Mouse (Mus musculus): Measurements from ENCODE around the gene Tubb4b. TPM values are rescaled to one million over a fixed set of nuclear protein-coding genes. Genes with fewer than 3 reads are reported as not detected.

The Tubb4b gene
- polyA plus RNA-seq, 1 experiment, result 537 TPM

- Histone ChIP-seq H3K4me3 (ENCODE audit: insufficient read depth, low read length) (no peak overlapping the region), H3K27ac (ENCODE audit: insufficient read depth, low read length) (no peak overlapping the region), H3K4me1 (ENCODE audit: control insufficient read depth, insufficient read depth, low read length) (no peaks in the 10 kb centered on the region)
- TF ChIP-seq CTCF (IDR thresholded peaks at IDR 0.05; ENCODE audit: extremely low read depth, insufficient read depth, low read length), result no peak
- TF ChIP-seq POLR2A (IDR thresholded peaks at IDR 0.05; ENCODE audit: extremely low read depth, insufficient read depth, low read length), result no peak
Measured at GRCm38 (mm10) chr2:25217666-25218065, 6.8 kb downstream of the Tubb4b start.

GRCm38 (mm10) chr2:25214444-25214843, 10.1 kb downstream of the Tubb4b start, which contains the start of gene Stpg3:
Gene Stpg3 (minus strand): TSS chr2:25214637.
- no peak within 1 kb of the TSS for H3K4me3 ChIP-seq (ENCODE audit: insufficient read depth, low read length)
- H3K27ac ChIP-seq (ENCODE audit: insufficient read depth, low read length), result no peak within 1 kb of the TSS
- TF ChIP-seq POLR2A (IDR thresholded peaks at IDR 0.05; ENCODE audit: extremely low read depth, insufficient read depth, low read length) (no peak), CTCF (IDR thresholded peaks at IDR 0.05; ENCODE audit: extremely low read depth, insufficient read depth, low read length) (no peak)
- H3K4me1 ChIP-seq (ENCODE audit: control insufficient read depth, insufficient read depth, low read length), result peaks cover 5% of the 10 kb centered on the region; the same call in 1 of the 2 replicates

GRCm38 (mm10) chr2:25213266-25213865, 11.1 kb downstream of the Tubb4b start:
- Histone ChIP-seq H3K4me3 (ENCODE audit: insufficient read depth, low read length) (no peak overlapping the region), H3K27ac (ENCODE audit: insufficient read depth, low read length) (no peak overlapping the region), H3K4me1 (ENCODE audit: control insufficient read depth, insufficient read depth, low read length) (peaks cover 8% of the 10 kb centered on the region; the same call in 1 of the 2 replicates)
- TF ChIP-seq CTCF (IDR thresholded peaks at IDR 0.05; ENCODE audit: extremely low read depth, insufficient read depth, low read length), result no peak
- TF ChIP-seq POLR2A (IDR thresholded peaks at IDR 0.05; ENCODE audit: extremely low read depth, insufficient read depth, low read length), result no peak

- Histone ChIP-seq H3K4me3 (ENCODE audit: insufficient read depth, low read length) (peak within 1 kb of the TSS; percentile 99), H3K4me1 (ENCODE audit: control insufficient read depth, insufficient read depth, low read length) (peaks cover 8% of the 10 kb centered on the region; the same call in 1 of the 2 replicates), H3K27ac (ENCODE audit: insufficient read depth, low read length) (peak within 1 kb of the TSS; percentile 75)
- TF ChIP-seq POLR2A (IDR thresholded peaks at IDR 0.05; ENCODE audit: extremely low read depth, insufficient read depth, low read length) (peak; percentile 60; the same call in 1 of the 2 replicates), CTCF (IDR thresholded peaks at IDR 0.05; ENCODE audit: extremely low read depth, insufficient read depth, low read length) (no peak)
Measured at GRCm38 (mm10) chr2:25211121-25211670, 13.3 kb downstream of the Tubb4b start, which contains the start of gene Nelfb. Gene Nelfb (minus strand): TSS chr2:25211489.

- H3K4me1 ChIP-seq (ENCODE audit: control insufficient read depth, insufficient read depth, low read length), result peaks cover 8% of the 10 kb centered on the region; the same call in 1 of the 2 replicates
- TF ChIP-seq CTCF (IDR thresholded peaks at IDR 0.05; ENCODE audit: extremely low read depth, insufficient read depth, low read length) (no peak), POLR2A (IDR thresholded peaks at IDR 0.05; ENCODE audit: extremely low read depth, insufficient read depth, low read length) (peak; percentile 17; the same call in 1 of the 2 replicates)
- peak overlapping the region; percentile 75 for H3K27ac ChIP-seq (ENCODE audit: insufficient read depth, low read length)
- peak overlapping the region; percentile 99 for H3K4me3 ChIP-seq (ENCODE audit: insufficient read depth, low read length)
Measured at GRCm38 (mm10) chr2:25210686-25211085, 13.8 kb downstream of the Tubb4b start.

- Histone ChIP-seq H3K4me1 (ENCODE audit: control insufficient read depth, insufficient read depth, low read length) (peaks cover 8% of the 10 kb centered on the region; the same call in 1 of the 2 replicates), H3K4me3 (ENCODE audit: insufficient read depth, low read length) (no peak overlapping the region), H3K27ac (ENCODE audit: insufficient read depth, low read length) (no peak overlapping the region)
- TF ChIP-seq POLR2A (IDR thresholded peaks at IDR 0.05; ENCODE audit: extremely low read depth, insufficient read depth, low read length) (no peak), CTCF (IDR thresholded peaks at IDR 0.05; ENCODE audit: extremely low read depth, insufficient read depth, low read length) (no peak)
Measured at GRCm38 (mm10) chr2:25207593-25207992, 16.9 kb downstream of the Tubb4b start.

- Histone ChIP-seq H3K27ac (ENCODE audit: insufficient read depth, low read length) (no peak overlapping the region), H3K4me1 (ENCODE audit: control insufficient read depth, insufficient read depth, low read length) (no peaks in the 10 kb centered on the region), H3K4me3 (ENCODE audit: insufficient read depth, low read length) (no peak overlapping the region)
- TF ChIP-seq POLR2A (IDR thresholded peaks at IDR 0.05; ENCODE audit: extremely low read depth, insufficient read depth, low read length), result no peak
- no peak for TF ChIP-seq CTCF (IDR thresholded peaks at IDR 0.05; ENCODE audit: extremely low read depth, insufficient read depth, low read length)
Measured at GRCm38 (mm10) chr2:25203631-25204214, 20.8 kb downstream of the Tubb4b start.

- TF ChIP-seq CTCF (IDR thresholded peaks at IDR 0.05; ENCODE audit: extremely low read depth, insufficient read depth, low read length), result no peak
- Histone ChIP-seq H3K4me1 (ENCODE audit: control insufficient read depth, insufficient read depth, low read length) (no peaks in the 10 kb centered on the region), H3K4me3 (ENCODE audit: insufficient read depth, low read length) (no peak overlapping the region), H3K27ac (ENCODE audit: insufficient read depth, low read length) (no peak overlapping the region)
Measured at GRCm38 (mm10) chr2:25200631-25201030, 23.9 kb downstream of the Tubb4b start.

GRCm38 (mm10) chr2:25197946-25198345, 26.6 kb downstream of the Tubb4b start:
- Histone ChIP-seq H3K4me1 (ENCODE audit: control insufficient read depth, insufficient read depth, low read length) (no peaks in the 10 kb centered on the region), H3K4me3 (ENCODE audit: insufficient read depth, low read length) (no peak overlapping the region), H3K27ac (ENCODE audit: insufficient read depth, low read length) (no peak overlapping the region)
- no peak for TF ChIP-seq POLR2A (IDR thresholded peaks at IDR 0.05; ENCODE audit: extremely low read depth, insufficient read depth, low read length)
- TF ChIP-seq CTCF (IDR thresholded peaks at IDR 0.05; ENCODE audit: extremely low read depth, insufficient read depth, low read length), result no peak

- TF ChIP-seq POLR2A (IDR thresholded peaks at IDR 0.05; ENCODE audit: extremely low read depth, insufficient read depth, low read length) (no peak), CTCF (IDR thresholded peaks at IDR 0.05; ENCODE audit: extremely low read depth, insufficient read depth, low read length) (no peak)
- no peak overlapping the region for H3K27ac ChIP-seq (ENCODE audit: insufficient read depth, low read length)
- no peak overlapping the region for H3K4me3 ChIP-seq (ENCODE audit: insufficient read depth, low read length)
- no peaks in the 10 kb centered on the region for H3K4me1 ChIP-seq (ENCODE audit: control insufficient read depth, insufficient read depth, low read length)
Measured at GRCm38 (mm10) chr2:25197191-25197590, 27.3 kb downstream of the Tubb4b start.
